Mouse (Mus musculus): Measurements from ENCODE around the gene Gsg1l2. TPM values are rescaled to one million over a fixed set of nuclear protein-coding genes. Genes with fewer than 3 reads are reported as not detected.

The Gsg1l2 gene
- polyA plus RNA-seq, 1 experiment from 2014 or later: not detected

DNA sequence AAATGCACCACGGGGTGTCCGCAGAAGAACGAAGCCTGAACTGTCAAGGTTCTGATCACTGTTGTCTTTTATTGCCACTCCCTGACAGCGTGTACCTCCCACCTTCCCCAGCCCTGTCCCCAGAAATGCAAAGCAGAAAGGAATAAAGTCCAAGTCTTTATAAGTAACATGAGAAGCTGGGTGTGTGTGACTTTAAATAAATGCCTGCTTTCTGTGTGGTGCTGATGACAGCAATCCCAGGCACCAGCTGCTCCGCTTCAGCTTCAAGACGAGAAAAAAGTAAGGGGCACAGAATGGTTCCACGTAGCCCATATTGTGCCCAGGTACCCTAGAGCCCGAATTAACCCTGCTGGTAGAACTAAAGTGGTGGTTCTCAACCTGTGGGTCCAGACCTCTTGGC lies 26.8 kb downstream of the Gsg1l2 start:
- Histone ChIP-seq H3K9me3 (ENCODE audit: control insufficient read depth, low read length) (no peaks in the 10 kb centered on the region), H3K4me2 (ENCODE audit: low read depth, low read length, severe bottlenecking) (no peak overlapping the region), H3K4me3 (ENCODE audit: low read depth, low read length) (no peak overlapping the region), H3K27ac (ENCODE audit: low read depth, low read length) (no peak overlapping the region), H3K4me1 (replicated peaks; ENCODE audit: control insufficient read depth, insufficient read depth, low read length) (no peaks in the 10 kb centered on the region), H3K36me3 (ENCODE audit: control insufficient read depth, insufficient read depth, low read length) (no peaks in the 10 kb centered on the region), H3K27me3 (ENCODE audit: control insufficient read depth, insufficient read depth, low read length) (no peaks in the 10 kb centered on the region), H3K9ac (ENCODE audit: low read length) (no peak overlapping the region)
- DNase-seq (ENCODE audit: low spot score) (no peak), ATAC-seq (replicated peaks; ENCODE audit: low FRiP score) (no peak)
- 85% methylated on average over 8 of the region's 8 CpGs for WGBS

DNA sequence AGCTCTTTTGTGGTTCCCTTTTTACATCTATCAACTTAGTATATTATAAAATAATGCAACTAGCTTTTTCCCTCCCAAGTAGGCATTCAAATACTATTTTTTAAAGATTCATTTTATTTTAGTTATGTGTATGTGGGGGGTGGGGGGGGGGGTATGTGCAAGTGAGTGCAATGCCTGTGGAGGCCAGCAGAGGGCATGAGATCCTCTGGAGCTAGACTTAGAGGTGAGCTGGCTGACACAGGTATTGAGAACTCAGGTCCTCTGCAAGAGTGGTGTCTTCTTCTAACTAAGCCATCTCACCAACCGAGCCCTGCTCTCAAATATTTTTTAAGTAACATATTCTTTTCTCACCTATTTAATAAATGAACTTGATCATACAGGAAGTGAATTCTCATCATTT lies 31.1 kb downstream of the Gsg1l2 start:
- H3K36me3 ChIP-seq (ENCODE audit: control insufficient read depth, insufficient read depth, low read length): no peaks in the 10 kb centered on the region
- H3K4me1 ChIP-seq (replicated peaks; ENCODE audit: control insufficient read depth, insufficient read depth, low read length): no peaks in the 10 kb centered on the region
- ATAC-seq (replicated peaks; ENCODE audit: low FRiP score) (no peak), DNase-seq (ENCODE audit: low spot score) (no peak)
- no peak overlapping the region for H3K4me3 ChIP-seq (ENCODE audit: low read depth, low read length)
- H3K9me3 ChIP-seq (ENCODE audit: control insufficient read depth, low read length): no peaks in the 10 kb centered on the region
- WGBS: 97% methylated on average over 1 of the region's 1 CpGs
- H3K9ac ChIP-seq (ENCODE audit: low read length): no peak overlapping the region
- H3K27me3 ChIP-seq (ENCODE audit: control insufficient read depth, insufficient read depth, low read length): no peaks in the 10 kb centered on the region
- no peak overlapping the region for H3K27ac ChIP-seq (ENCODE audit: low read depth, low read length)
- H3K4me2 ChIP-seq (ENCODE audit: low read depth, low read length, severe bottlenecking): no peak overlapping the region

DNA sequence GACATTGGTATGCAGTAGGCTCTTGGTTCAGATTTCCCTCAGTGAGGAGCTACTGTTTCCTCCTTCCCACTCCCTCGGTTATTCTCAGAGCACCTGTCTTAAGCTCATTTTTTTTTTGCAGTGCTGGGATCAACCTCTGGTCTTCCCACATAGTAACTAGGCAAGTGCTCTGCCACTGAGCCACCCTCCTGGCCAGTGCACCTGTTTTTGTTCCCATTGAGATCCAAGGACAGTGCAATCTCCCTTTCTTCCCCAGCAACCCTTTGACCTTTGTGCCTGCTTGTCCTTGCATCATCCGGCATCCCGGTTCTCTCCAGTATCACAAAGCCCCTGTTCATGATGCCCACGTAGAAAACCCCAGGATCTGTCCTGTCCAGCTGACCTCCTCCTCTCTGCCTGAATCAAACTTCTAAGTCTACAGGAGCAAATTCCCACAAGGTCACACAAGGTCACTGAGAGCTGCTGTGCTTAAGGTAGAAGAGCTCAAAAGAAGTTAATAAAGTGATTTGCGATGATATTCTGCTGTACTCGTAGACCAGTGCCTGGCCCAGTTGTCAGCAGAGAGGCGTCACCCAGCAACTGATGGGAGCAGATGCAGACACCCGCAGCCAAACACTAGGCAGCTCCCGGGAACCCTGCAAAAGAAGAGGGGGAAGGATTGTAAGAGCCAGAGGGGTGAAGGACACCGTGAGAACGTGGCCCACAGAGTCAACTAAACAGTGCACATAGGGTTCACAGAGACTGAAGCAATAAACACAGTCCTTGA lies 32.6 kb downstream of the Gsg1l2 start:
- Histone ChIP-seq H3K4me3 (ENCODE audit: low read depth, low read length) (no peak overlapping the region), H3K9ac (ENCODE audit: low read length) (no peak overlapping the region), H3K4me1 (replicated peaks; ENCODE audit: control insufficient read depth, insufficient read depth, low read length) (no peaks in the 10 kb centered on the region), H3K4me2 (ENCODE audit: low read depth, low read length, severe bottlenecking) (no peak overlapping the region), H3K27me3 (ENCODE audit: control insufficient read depth, insufficient read depth, low read length) (no peaks in the 10 kb centered on the region), H3K36me3 (ENCODE audit: control insufficient read depth, insufficient read depth, low read length) (no peaks in the 10 kb centered on the region), H3K27ac (ENCODE audit: low read depth, low read length) (no peak overlapping the region), H3K9me3 (ENCODE audit: control insufficient read depth, low read length) (no peaks in the 10 kb centered on the region)
- ATAC-seq (replicated peaks; ENCODE audit: low FRiP score) (no peak), DNase-seq (ENCODE audit: low spot score) (no peak)
- 86% methylated on average over 11 of the region's 11 CpGs for WGBS

DNA sequence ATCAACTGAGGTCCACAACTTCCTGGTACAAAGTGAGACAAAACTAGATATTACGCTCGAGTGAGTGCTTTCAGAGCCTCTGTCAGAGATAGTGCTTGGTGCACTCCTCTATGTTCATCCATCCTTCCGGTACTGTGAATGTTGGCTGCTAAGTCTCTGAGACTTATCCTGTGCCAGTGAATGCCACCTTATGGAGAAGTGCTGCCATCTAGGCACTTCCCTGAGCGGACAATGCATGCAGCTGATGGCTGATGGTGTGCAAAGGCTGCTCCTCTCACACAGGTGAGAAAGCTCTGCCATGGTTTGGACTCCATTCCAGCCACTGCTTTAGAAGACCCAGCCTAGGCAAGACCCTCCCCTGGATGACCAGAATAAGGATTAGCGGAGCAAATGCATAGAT lies 33.6 kb downstream of the Gsg1l2 start:
- Histone ChIP-seq H3K27ac (ENCODE audit: low read depth, low read length) (no peak overlapping the region), H3K9me3 (ENCODE audit: control insufficient read depth, low read length) (no peaks in the 10 kb centered on the region), H3K4me2 (ENCODE audit: low read depth, low read length, severe bottlenecking) (no peak overlapping the region), H3K27me3 (ENCODE audit: control insufficient read depth, insufficient read depth, low read length) (no peaks in the 10 kb centered on the region), H3K4me3 (ENCODE audit: low read depth, low read length) (no peak overlapping the region), H3K4me1 (replicated peaks; ENCODE audit: control insufficient read depth, insufficient read depth, low read length) (no peaks in the 10 kb centered on the region), H3K36me3 (ENCODE audit: control insufficient read depth, insufficient read depth, low read length) (no peaks in the 10 kb centered on the region), H3K9ac (ENCODE audit: low read length) (no peak overlapping the region)
- ATAC-seq (replicated peaks; ENCODE audit: low FRiP score) (no peak), DNase-seq (ENCODE audit: low spot score) (no peak)
- WGBS: 77% methylated on average over 5 of the region's 5 CpGs

DNA sequence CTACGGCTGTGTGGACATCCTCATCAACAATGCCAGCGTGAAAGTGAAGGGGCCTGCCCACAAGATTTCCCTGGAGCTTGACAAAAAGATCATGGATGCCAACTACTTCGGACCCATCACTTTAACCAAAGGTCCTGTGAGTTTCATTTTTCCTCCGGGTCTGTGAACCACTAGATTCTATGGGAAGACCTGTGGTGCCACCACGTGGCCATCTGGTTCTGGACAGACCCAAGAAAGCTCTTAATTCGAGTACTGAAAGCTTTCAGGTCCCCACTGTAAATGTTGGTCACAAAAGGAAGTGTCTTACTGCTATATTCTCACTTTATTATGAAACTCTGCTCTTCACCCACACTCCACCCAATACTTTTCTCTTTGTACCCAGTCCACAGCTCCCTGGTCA lies 37.1 kb downstream of the Gsg1l2 start:
- Histone ChIP-seq H3K27ac (ENCODE audit: low read depth, low read length) (no peak overlapping the region), H3K9ac (ENCODE audit: low read length) (no peak overlapping the region), H3K4me1 (replicated peaks; ENCODE audit: control insufficient read depth, insufficient read depth, low read length) (no peaks in the 10 kb centered on the region), H3K4me3 (ENCODE audit: low read depth, low read length) (no peak overlapping the region), H3K27me3 (ENCODE audit: control insufficient read depth, insufficient read depth, low read length) (no peaks in the 10 kb centered on the region), H3K9me3 (ENCODE audit: control insufficient read depth, low read length) (no peaks in the 10 kb centered on the region), H3K4me2 (ENCODE audit: low read depth, low read length, severe bottlenecking) (no peak overlapping the region), H3K36me3 (ENCODE audit: control insufficient read depth, insufficient read depth, low read length) (no peaks in the 10 kb centered on the region)
- no peak for ATAC-seq (replicated peaks; ENCODE audit: low FRiP score)
- 82% methylated on average over 6 of the region's 6 CpGs for WGBS
- DNase-seq (ENCODE audit: low spot score): no peak

DNA sequence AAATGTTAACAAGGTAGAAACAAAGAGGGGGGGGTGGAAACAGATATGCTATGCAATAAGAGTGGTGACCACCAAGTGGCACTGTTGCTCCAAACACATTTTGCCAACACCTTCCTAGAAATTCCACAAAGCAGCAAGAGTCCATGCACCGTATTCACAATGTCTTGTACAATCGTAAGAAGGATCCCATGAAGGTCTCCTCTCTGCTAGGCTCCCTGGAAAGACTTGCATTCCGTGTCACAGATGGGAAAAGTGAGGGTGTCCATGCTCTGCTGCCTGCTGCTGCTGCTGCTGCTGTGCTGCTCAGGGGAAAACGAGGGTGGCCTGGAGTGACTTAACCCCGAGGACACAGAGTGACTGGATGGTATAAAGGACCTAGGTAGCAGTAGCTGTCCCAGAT lies 45.2 kb downstream of the Gsg1l2 start:
- Histone ChIP-seq H3K27ac (ENCODE audit: low read depth, low read length) (no peak overlapping the region), H3K9ac (ENCODE audit: low read length) (no peak overlapping the region), H3K4me2 (ENCODE audit: low read depth, low read length, severe bottlenecking) (peak overlapping the region; percentile 6; the same call in 1 of the 2 replicates)

DNA sequence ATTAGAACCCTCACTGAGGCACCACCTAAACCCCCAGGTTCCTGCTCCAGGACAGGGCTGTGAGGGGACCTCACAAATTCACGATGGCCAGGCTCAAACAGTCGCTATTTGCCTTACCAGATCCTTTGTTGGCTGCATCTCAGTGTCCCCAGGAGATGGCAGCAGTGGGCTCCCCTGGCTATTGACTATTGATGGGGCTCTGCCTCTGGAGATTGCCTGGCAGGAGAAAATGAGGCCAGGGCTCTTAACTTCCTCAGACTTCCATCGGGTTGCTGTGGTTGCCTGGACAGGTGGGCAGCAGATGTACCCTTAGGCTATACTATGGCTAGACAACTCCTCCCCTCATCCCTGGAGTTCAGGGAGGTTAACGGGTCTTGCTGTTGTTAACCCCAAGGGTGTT lies 45.8 kb downstream of the Gsg1l2 start:
- 29% methylated on average over 4 of the region's 4 CpGs for WGBS
- Histone ChIP-seq H3K9me3 (ENCODE audit: control insufficient read depth, low read length) (no peaks in the 10 kb centered on the region), H3K27ac (ENCODE audit: low read depth, low read length) (no peak overlapping the region), H3K4me1 (replicated peaks; ENCODE audit: control insufficient read depth, insufficient read depth, low read length) (no peaks in the 10 kb centered on the region), H3K4me3 (ENCODE audit: low read depth, low read length) (no peak overlapping the region), H3K9ac (ENCODE audit: low read length) (no peak overlapping the region), H3K36me3 (ENCODE audit: control insufficient read depth, insufficient read depth, low read length) (no peaks in the 10 kb centered on the region), H3K4me2 (ENCODE audit: low read depth, low read length, severe bottlenecking) (no peak overlapping the region), H3K27me3 (ENCODE audit: control insufficient read depth, insufficient read depth, low read length) (no peaks in the 10 kb centered on the region)
- ATAC-seq (replicated peaks; ENCODE audit: low FRiP score) (no peak), DNase-seq (ENCODE audit: low spot score) (peak; percentile 74)

More for the DNA sequence above, 45.2 kb downstream of the Gsg1l2 start:
- WGBS: 13% methylated on average over 5 of the region's 5 CpGs
- ATAC-seq (replicated peaks; ENCODE audit: low FRiP score) (no peak), DNase-seq (ENCODE audit: low spot score) (no peak)
- H3K27me3 ChIP-seq (ENCODE audit: control insufficient read depth, insufficient read depth, low read length): no peaks in the 10 kb centered on the region
- H3K4me3 ChIP-seq (ENCODE audit: low read depth, low read length): no peak overlapping the region
- H3K36me3 ChIP-seq (ENCODE audit: control insufficient read depth, insufficient read depth, low read length): no peaks in the 10 kb centered on the region
- H3K4me1 ChIP-seq (replicated peaks; ENCODE audit: control insufficient read depth, insufficient read depth, low read length): no peaks in the 10 kb centered on the region
- no peaks in the 10 kb centered on the region for H3K9me3 ChIP-seq (ENCODE audit: control insufficient read depth, low read length)

DNA sequence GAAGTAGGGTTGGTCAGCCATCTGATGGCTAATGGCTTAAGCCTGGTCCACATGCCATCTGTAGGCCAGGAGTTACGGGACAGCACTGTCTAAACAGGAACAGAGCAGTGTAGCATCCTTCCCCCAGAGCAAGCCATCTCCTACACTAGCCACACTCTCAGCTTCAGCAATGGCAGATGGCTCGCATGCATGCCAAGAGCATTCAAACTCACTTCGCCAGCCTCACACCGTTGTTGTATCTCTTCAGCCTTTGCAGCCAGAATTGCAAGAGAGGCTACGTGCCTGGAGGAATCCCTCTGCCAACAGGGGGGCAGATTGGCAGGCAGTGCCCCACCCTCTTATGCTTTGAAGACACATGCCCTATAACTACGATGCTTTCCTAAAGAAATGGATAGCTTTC lies 47.2 kb downstream of the Gsg1l2 start:
- no peaks in the 10 kb centered on the region for H3K27me3 ChIP-seq (ENCODE audit: control insufficient read depth, insufficient read depth, low read length)
- no peak overlapping the region for H3K4me3 ChIP-seq (ENCODE audit: low read depth, low read length)
- H3K9me3 ChIP-seq (ENCODE audit: control insufficient read depth, low read length): no peaks in the 10 kb centered on the region
- H3K4me1 ChIP-seq (replicated peaks; ENCODE audit: control insufficient read depth, insufficient read depth, low read length): no peaks in the 10 kb centered on the region
- ATAC-seq (replicated peaks; ENCODE audit: low FRiP score): no peak
- no peak overlapping the region for H3K9ac ChIP-seq (ENCODE audit: low read length)
- H3K4me2 ChIP-seq (ENCODE audit: low read depth, low read length, severe bottlenecking): no peak overlapping the region
- DNase-seq (ENCODE audit: low spot score): no peak
- WGBS: 93% methylated on average over 6 of the region's 6 CpGs
- H3K27ac ChIP-seq (ENCODE audit: low read depth, low read length): no peak overlapping the region
- H3K36me3 ChIP-seq (ENCODE audit: control insufficient read depth, insufficient read depth, low read length): no peaks in the 10 kb centered on the region

DNA sequence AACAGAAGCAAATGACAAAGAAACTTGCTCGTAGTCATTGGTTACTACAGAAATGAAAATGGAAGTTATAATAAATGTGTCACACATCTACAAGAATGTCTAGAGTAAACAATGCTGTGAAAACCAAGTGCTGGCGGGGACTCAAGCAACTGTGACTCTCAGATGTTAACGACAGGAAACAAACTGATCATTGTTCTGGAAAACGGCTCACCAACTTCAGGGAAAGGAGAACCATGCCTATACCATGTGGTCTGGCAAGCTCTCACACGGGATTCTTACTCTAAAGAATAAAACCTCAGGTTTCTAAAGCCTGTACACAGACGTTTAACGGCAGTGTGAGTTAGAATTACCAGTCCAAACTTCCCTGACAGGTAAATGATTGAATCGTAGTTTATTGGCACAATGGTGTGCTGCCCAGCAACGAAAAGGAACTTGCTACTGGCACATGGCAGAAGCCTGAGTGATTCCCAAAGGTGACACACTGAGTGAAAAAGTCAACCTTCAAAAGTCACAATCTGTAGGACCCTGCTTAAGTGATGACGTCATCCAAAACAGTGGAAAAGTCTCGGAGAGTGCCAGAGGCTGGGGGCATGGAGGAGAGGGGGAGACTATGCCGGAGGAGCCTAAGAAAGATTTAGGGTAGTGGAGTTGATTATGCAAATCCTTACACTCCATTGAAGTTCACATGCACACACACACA lies 54.1 kb downstream of the Gsg1l2 start:
- Histone ChIP-seq H3K4me1 (replicated peaks; ENCODE audit: control insufficient read depth, insufficient read depth, low read length) (no peaks in the 10 kb centered on the region), H3K27ac (ENCODE audit: low read depth, low read length) (no peak overlapping the region), H3K27me3 (ENCODE audit: control insufficient read depth, insufficient read depth, low read length) (no peaks in the 10 kb centered on the region), H3K4me2 (ENCODE audit: low read depth, low read length, severe bottlenecking) (no peak overlapping the region), H3K4me3 (ENCODE audit: low read depth, low read length) (no peak overlapping the region), H3K36me3 (ENCODE audit: control insufficient read depth, insufficient read depth, low read length) (no peaks in the 10 kb centered on the region), H3K9me3 (ENCODE audit: control insufficient read depth, low read length) (no peaks in the 10 kb centered on the region), H3K9ac (ENCODE audit: low read length) (no peak overlapping the region)
- 63% methylated on average over 12 of the region's 12 CpGs for WGBS
- DNase-seq (ENCODE audit: low spot score) (no peak), ATAC-seq (replicated peaks; ENCODE audit: low FRiP score) (no peak)

Measured in forebrain, embryonic 11.5 days (tissue).